Mouse (Mus musculus): ENCODE measurements around the gene Alppl2. TPM values are rescaled to one million over a fixed set of nuclear protein-coding genes. Genes with fewer than 3 reads are reported as not detected.

Alppl2 gene
- total RNA-seq (2023), result not detected in 2 replicates

GRCm38 (mm10) chr1:87089828-87090227, at the start of gene Alppl2:
Alppl2 (minus strand) TSS chr1:87089928.

GRCm38 (mm10) chr1:87124673-87125072, 34.9 kb upstream of the Alppl2 start, which contains the start of gene Akp3:
Akp3 (plus strand) TSS chr1:87124973.

DNA sequence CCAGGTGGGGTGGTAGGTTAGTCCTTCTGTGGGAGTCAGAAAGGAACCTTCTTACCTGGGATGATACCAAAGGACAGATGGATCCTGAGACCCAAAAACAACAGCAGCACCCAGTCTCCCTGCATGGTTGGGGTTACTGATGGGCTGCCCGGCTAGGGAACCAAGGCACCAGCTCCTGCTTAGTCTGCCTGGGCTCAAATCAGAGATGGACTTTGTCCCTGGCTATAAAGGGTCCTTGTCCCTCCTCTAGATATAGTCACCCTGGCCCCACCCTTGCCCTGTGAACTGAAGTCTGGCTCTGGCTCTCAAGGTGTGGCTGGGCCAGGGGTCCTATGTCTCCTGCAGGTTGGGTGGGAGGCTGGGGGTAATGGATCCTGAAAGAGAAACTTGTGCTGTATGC, 11.7 kb upstream of the Alppl2 start, which contains the start of gene Alpi:
Alpi (minus strand) TSS at position 196 of the 400 bp plus-strand sequence.

Other genes with a start within 250 kb of the Alppl2 start
- gene Alpi, start 11.7 kb upstream of the Alppl2 start, total RNA-seq (2023), result not detected in 2 replicates
- gene Akp3, start 35.0 kb upstream of the Alppl2 start, total RNA-seq (2023), result not detected in 2 replicates
- not detected in 2 replicates for gene Ecel1, start 66.6 kb upstream of the Alppl2 start, total RNA-seq (2023)
- not detected in 2 replicates for gene Prss56, start 93.4 kb upstream of the Alppl2 start, total RNA-seq (2023)
- gene Chrnd, start 100.7 kb upstream of the Alppl2 start, total RNA-seq (2023), result not detected in 2 replicates
- not detected in 2 replicates for gene Chrng, start 114.7 kb upstream of the Alppl2 start, total RNA-seq (2023)
- 86.9 and 97.3 TPM in 2 replicates for gene Eif4e2, start 124.0 kb upstream of the Alppl2 start, total RNA-seq (2023)
- 0.25 and 0.36 TPM in 2 replicates for gene Efhd1, start 174.4 kb upstream of the Alppl2 start, total RNA-seq (2023)
- 47.1 and 87.2 TPM in 2 replicates for gene Gigyf2, start 237.1 kb upstream of the Alppl2 start, total RNA-seq (2023)